Mouse (Mus musculus) frontal cortex, adult 2 months (tissue): ENCODE measurements at regions not wholly inside any gene's neighbourhood (a gene's known extent, or its start where the extent isn't known, plus 50 kb on each side); places are given as distances from the start of the nearest gene placed in this dataset.

Source experiments
- DNase-seq, 2 experiments: peaks; one replicate each; pipeline ENCODE4 v3.0.0; 2022; ENCODE audit warnings: low spot score in 1 of 2; ENCODE audit errors: extremely low spot score in 1 of 2

DNA sequence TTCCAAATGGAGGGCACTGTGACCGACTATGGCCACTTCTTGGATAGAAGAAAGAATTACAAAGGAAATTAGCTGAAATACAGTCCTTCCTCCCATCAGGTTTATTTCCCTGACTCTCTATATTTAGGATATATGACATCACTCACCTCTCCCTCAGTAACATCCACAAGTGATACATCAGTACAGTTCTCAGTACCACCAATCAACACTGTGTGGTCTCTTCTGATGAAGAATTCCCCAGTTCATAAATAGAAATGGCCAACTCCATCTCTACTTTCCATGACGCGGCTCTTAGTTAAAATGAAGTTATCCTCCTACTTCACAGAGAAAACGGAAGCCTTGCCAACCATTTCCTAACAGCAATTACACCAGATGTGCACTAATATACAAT is 208.3 kb upstream of the Dio2 start:
- DNase-seq, result no peak

DNA sequence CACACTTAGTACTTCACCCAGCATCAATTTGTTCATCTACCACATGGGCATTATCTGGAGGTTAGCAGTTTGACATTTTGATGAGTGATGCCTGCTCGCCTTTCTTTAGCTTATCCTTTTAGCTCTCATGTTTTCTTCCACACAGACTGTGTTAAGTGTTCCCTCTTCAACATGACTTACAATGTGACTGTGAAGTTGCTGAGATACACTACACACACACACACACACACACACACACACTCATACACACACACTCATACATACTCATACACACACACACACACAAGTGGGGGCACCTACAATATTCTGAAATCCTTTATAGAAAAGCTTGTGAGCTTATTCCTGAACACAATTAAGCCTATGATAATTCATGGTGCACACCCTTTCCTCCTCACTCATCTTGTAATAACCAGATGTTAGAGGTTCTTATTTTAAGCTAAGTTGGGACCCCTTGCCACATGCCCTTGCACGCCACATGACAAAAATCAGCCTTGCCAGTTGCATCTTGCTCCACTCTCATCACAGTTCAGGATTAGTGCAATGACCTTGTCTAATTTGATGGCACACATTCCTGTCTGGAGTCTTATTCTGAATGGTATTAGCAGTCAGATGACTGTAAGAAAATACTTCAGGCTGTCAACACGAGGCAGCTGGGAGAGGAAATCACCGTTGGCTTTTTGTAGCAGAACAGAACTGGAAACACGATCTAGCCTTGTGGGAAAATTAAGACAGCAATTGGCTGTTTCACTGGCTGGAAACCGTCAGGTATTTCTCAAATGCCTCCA is 207.7 kb upstream of the Dio2 start:
- no peak for DNase-seq

DNA sequence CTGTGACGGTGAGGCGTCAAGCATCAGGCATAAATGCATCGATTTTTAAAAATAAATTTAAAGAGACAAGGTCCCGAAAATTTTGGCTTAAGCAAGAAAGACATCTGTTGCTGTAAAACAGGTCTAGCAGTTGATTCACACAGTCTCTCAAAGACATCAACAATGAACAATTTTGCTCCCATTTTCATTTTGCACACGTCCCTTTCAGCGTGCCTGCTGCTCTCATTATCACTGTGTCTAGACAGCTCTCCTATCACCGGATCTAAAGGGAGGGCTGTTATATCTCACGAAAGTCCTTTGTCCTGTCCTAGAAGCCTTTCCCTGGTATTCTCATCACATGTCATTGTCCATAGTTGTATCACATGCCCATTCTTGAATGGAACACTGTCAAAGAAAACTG is 194.4 kb upstream of the Dio2 start:
- no peak for DNase-seq

DNA sequence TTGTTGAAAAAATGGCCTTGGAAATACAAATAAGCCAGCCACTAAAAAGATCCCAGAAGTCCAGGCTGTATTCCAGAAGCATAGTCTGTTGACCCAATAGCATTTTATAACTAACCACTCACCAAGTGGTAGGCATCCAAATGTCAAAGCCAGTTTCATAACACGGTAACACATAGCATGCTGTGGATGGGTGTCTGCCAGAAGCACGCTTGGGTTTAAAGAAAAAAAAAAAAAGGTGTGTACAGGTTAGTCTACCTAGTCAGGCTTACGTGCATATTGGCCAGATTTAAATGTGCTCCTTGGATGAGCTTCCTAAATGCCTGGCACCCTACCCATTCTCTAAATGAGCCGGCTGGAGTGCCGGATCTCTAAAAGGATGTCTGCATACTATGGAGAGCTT is 194.0 kb upstream of the Dio2 start:
- peak in 1 of 2 experiments; percentile 5 for DNase-seq

DNA sequence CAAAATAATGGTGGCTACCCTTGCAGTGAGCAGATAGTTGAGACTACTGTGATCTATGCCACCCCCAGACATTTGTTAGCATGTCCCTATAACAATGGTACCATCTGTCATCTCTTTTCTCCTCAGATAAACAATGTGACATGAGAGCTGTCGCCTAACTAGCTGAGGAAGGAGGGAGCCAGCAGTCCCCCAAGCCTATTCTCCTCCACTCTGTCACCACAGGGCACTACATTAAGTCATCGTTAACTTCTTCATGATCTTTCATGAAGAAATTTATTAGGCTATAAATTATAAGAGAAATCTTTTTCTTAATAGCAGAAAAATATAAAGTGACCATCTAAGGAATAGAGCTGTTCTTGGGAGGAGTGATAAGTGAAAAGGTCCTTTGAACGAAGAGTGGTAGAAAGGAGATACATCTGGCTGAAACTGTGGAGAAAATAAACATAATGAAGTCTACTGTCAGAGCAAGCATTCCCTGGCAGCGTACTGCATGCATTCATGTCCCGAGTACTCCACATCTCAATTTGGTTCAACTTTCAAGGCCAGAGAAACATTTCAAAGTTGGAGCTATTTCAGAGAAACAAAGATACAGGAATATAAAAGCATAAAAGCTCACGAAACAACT is 192.0 kb upstream of the Dio2 start:
- DNase-seq, result no peak

DNA sequence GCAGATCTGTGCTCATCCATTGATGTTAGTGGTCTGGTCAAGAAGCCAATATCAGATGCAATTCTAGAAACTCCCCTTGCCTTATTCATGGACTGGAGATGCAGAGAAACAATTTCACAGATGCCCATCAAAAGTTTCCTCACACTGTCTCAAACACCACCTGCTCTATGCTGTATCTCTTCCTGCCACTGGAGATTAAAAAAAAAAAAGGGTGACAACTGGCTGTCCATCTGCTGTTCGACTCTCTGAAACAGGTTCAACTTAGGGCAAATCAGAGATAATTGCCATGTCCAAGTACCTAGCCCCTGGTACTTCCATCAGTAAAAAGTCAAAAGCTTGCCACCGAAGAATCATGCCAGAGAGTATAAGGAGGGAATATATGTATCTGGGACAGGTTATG is 185.4 kb upstream of the Dio2 start:
- DNase-seq, result no peak

DNA sequence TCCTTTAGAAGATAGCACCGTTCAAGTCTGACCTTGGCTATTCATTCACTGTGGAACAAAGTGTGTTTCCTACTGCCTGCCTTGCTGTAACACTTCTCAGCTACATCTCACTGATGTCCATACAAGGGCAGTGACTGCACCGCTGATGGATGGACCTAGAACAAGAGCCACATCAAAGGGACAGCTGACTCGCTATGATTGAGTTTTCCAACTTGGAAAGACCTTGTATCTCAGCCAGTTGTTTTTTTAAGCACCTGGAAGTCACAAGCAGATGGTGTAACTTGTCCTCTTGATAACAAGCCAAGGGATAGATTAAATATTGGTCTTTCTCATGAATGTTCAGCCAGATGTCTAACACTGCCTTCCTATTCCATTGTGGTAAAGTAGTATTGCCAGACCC is 184.9 kb upstream of the Dio2 start:
- no peak for DNase-seq

DNA sequence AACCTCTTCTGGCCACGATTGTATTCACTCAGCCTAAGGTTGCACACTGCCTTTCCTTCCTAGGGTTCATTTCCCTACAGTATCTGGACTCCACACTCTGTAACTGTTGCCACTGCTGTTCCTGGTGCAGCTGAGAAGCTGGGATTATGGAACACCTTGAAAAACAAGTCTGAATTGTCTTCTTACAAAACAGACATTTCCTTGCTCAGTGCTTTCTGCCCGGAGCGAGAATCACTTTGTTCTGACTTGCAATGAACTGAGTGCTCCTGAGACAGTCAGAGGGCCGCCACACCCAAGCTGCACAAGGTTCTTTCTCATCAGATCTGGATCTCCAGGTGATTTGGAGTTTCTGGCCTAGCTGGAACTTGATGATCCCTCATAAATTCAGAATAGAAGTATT is 183.0 kb upstream of the Dio2 start:
- DNase-seq, result no peak

DNA sequence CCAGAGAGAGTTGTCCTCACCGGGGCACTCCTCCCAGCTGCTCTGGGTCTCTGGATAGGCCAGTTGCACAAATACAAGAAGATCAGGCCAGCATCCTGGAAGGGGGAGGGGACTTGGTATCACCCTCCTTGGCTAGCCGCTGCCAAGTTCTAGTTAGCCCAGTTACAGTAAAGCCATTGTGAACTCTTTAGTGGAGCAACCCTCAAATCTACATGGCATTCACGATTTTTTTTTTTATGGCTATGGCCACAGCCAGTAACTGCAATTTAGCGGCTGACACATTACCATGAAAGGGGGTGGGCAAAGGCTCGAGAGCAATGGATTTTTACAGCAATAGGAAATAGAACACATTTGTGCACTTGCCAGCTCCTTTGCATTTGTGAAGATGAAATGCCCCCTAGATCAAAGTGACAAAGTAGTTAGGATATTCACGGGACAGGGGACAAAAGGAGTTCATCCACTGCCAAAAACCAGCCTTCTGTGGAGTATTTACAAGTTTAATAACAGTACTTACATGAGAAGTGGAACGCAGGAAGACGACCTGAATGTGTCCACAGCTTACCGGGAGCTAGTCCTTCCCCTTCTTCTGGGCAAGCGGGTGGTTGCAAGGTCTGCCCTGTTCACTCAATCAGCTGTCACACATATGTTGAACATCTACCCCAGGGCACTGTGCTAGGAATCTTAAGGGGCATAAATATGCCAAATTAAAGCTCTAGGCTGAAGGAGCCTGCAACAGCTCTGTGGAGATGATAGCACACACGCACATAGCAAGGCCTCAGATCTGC is 177.9 kb upstream of the Dio2 start:
- peak; percentile 42 to 44 for DNase-seq

DNA sequence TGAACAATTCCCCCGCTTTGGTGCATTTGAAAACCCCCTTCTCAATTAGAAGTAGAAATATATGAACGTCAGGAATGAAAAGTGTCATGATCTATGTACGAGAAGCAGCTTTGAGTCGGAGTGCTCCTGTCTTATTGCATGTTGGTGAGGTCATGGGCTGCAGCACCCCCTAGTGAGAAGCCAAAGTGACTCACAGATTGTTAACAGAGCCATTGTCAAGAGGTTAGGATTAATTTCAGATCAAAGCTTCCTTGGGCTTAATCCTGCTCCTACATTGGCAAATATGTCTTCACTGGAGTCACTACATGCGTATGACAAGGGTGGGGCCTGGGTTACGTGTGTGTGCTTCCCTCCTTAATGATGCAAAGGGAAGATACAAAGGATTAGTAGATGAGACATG is 165.8 kb upstream of the Dio2 start:
- peak in 1 of 2 experiments; percentile 12 for DNase-seq

DNA sequence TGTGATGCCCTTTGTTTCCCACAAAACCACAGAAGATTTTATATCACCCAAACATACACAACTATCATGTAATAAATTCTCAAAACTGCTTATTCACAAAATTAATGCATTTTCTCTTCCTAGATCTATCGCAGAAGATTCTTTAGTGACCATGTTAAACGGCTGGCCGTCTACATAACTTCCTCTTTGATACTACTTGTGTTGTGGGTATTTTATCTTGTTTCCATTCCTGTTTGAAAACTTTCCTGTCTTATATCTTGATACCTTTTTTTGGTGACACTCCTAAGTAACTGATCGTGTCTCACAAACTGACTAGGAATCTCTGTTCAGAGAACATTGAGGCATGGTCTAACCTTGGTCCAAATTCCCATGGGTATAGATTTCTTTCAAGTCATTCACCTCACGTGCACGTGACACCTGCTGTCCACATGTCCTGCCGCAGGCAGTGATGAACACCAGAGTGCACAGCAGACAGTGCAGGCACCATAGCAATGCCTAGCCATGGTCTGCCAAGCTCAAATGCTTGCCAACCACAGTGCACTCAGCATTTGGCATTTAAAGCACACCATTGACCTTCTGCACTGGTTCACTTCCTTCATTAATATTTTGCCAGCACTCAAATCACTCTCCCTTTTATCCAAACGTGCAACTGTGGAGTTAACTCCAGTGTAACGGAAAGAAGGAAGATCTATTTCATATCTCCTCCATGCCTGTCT is 155.6 kb upstream of the Dio2 start:
- DNase-seq, result no peak

DNA sequence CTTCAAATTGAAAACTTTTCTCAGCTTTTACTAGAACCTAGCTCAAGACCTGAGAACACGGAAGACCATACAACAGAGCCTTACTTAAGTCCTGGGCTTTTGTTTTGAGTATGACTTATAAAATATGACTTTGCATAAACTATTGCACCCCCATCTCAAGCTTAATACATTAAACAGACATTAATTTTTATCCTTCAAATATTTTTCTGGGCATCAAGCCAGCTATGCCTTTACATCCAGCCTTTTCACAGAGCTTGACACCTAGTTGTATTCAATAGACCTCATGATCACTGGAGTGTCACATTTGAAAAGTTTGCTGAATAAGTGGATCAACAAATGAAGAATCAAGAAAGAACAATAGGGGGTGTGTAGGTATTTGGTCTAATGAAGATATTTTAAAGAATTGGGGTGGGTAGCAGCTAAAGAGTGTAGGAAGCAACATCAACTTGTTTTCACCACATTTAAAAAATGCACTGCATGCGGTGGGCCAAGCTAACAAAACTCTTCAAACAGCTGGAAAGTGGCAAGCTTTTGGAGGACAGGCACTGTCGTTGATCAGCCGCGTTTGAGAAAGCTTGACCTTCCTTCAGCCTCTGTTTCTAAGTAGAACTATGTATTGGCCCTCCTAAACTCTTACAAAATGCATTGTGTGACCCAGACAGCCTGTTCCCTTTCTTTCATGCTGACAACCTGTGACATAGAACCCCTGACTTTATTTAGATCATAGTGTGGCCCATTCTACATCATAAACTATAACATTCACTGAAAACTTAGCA is 138.2 kb upstream of the Dio2 start:
- DNase-seq, result no peak

DNA sequence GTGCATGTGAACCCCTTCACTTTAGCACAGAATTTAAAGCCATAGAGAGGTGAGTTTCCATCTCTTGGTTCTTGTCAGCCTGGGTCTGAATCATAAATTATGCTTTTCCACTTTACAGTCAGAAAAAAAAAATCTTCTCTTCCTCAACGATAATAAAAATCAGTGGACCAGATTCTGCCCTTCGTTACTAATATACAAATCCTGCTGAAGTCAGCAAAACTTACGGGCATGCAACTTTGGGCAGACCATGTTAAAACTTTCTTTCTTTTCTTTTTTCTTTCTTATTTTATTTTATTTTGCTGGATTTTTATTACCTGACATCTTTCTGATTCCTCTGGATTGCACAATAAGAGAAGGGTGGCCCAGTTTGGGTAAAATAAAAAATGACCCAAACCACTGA is 136.6 kb upstream of the Dio2 start:
- no peak for DNase-seq

DNA sequence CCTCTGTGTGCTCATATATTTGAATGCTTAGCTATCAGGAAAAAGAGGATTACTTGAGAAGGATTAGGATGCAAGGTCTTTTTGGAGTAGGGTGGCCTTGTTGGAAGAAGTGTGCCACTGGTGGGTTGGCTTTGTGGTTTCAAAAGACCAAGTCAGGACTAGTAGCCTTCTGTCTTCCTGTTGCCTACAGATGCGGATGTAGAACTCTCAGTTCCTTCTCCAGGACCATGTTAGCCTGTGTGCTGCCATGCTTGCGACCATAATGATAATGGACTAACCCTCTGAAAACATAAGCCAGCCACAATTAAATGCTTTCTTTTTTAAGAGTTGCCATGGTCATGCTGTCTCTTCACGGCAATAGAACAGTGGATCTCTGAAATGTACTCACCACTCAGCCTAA is 135.7 kb upstream of the Dio2 start:
- DNase-seq, result no peak

DNA sequence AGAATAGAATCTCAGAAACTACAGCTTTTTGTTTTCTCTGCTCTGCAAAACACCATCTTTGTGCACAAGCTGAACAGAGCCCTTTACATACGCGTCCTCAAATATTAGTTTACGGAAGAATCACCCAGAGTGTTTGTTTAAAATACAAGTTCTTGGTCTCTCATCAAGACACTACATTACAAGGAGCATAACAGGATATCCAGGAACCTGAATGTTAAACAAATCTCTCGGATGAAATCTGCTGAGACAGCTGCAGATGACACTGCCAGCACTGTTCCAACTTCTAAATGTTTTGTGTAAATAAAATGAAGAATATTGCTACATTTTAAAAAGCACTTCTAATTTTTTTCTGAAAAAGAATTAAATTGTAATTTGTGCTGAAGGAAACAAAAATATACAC is 128.4 kb upstream of the Dio2 start:
- DNase-seq, result no peak

DNA sequence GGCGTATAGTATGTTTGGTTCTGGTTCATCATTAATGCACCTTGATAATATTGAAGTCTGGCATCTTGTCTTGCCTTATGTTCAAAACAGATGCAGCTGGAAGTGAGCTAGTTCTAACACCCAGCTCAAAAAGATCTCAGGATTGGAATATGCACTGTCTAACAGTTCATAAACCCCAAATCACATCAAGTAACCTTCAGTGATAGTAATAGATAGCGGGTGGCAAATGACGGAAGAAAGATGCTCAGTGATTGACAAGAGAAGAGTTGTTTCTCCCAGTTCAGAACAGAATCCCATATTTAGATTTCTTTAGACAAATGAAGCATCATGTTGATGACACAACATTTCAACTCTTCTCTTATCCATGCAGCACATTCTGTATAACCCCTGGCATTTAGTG is 124.4 kb upstream of the Dio2 start:
- no peak for DNase-seq

DNA sequence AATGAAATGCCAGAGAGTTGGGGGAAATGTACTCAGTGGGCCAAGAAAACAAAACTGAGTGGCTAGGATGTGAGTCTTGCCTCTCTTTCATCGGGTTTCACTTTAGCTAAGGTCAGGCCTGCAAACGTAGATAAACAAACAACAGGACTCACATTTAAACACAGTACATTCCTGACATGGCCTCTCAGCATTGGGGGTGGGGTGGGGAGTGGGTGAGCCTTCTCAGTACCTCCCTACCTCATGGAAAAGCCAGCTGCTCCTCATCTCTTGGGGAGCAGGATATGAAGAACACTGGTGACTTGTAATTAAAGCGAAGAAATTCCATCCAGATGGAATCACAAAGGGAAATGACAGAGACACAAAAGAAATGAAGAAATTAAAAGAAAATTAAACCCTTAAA is 119.5 kb upstream of the Dio2 start:
- no peak for DNase-seq

DNA sequence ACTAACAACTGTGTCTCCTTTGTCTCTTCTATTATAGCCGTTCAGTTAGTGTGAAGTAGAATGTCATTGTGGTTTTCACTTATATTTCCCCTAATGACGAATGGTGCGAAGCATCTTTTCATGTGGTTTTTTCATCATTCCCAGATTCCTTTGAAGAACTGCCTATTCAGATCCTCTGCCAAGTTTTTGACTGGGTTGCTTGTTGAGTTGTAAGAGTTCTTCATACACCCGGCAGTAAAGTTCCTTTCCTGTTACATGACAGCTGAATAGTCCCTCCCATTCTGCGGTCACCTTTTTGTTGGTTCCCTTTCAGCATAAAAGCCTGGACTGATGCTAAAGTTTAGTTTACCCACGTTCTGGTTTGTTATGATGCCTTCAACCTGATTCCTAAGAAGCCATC is 72.4 kb upstream of the Dio2 start:
- DNase-seq, result no peak

DNA sequence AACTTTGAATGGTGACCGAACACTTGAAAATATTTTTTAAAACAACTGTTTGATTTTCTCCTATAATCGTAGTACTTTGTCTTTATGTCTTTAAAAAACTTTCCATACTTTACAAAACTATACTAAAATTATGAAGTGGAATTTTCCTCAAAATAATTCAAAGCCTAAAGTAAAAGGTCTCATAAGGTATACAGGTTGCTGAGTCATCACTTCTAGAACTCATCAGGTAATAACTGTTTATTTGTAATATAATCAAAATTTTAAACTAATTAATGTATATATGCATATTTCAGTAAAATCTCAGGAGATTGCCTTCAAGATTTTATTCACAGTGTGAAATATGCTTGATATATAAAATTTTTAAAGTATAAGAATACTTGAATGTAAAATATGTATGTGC is 52.3 kb upstream of the Dio2 start:
- DNase-seq, result no peak
